Mouse (Mus musculus) forebrain, embryonic 16.5 days (tissue): ENCODE measurements at regions not wholly inside any gene's neighbourhood (a gene's known extent, or its start where the extent isn't known, plus 50 kb on each side); places are given as distances from the start of the nearest gene placed in this dataset. TPM values are rescaled to one million over a fixed set of nuclear protein-coding genes. Genes with fewer than 3 reads are reported as not detected.
A peak's percentile ranks its signal among the peaks of the same experiment; 100 is the strongest.

Experiments
- ATAC-seq: fragments of 200-750 bp; cut with Nextera tagmentation; 2 replicates; pipeline ENCODE4 v1.8.0; 2017; ENCODE audit warnings: mild to moderate bottlenecking, moderate library complexity
- H3K27ac ChIP-seq: fragments of 300-500 bp; sonication (generic); 2 replicates; pipeline ENCODE4 v1.5.1; 2014; ENCODE audit warnings: low read length, control low read depth
- H3K27me3 ChIP-seq: fragments of 300-500 bp; sonication (generic); replicated peaks from 2 replicates; pipeline ENCODE4 v1.6.1; 2014; ENCODE audit warnings: low read length; ENCODE audit not compliant: control insufficient read depth, insufficient read depth
- H3K36me3 ChIP-seq: fragments of 300-500 bp; sonication (generic); 2 replicates; pipeline ENCODE4 v1.6.1; 2014; ENCODE audit not compliant: control insufficient read depth, insufficient read depth
- H3K4me1 ChIP-seq: fragments of 300-500 bp; sonication (generic); replicated peaks from 2 replicates; pipeline ENCODE4 v1.6.1; 2014; ENCODE audit warnings: low read length; ENCODE audit not compliant: control insufficient read depth, insufficient read depth
- H3K4me2 ChIP-seq: fragments of 300-500 bp; sonication (generic); 2 replicates; pipeline ENCODE4 v1.6.1; 2014; ENCODE audit warnings: mild to moderate bottlenecking, low read length, control low read depth
- H3K4me3 ChIP-seq: fragments of 300-500 bp; sonication (generic); replicated peaks from 2 replicates; pipeline ENCODE4 v1.5.1; 2014; ENCODE audit warnings: mild to moderate bottlenecking, low read length, control low read depth
- H3K9ac ChIP-seq: fragments of 300-500 bp; sonication (generic); replicated peaks from 2 replicates; pipeline ENCODE4 v1.6.1; 2014; ENCODE audit warnings: low read depth, low read length, control low read depth
- H3K9me3 ChIP-seq: fragments of 300-500 bp; sonication (generic); 2 replicates; pipeline ENCODE4 v1.6.1; 2016; ENCODE audit warnings: low read length; ENCODE audit not compliant: control insufficient read depth
- WGBS: fragments of 180-500 bp; shearing (Covaris S2); extraction: QIAGEN DNeasy Blood & Tissue Kit; methylation state at CpG from one replicate; pipeline ENCODE4 v1.1.7; 2014; 5-methylcytosine and 5-hydroxymethylcytosine counted together
- microRNA-seq: library from miRNA; unstranded; fragments of <30 nt; microRNA quantifications from one replicate; pipeline ENCODE4, GENCODE M21; 2017

- Histone ChIP-seq H3K9me3 (no peaks in the 10 kb centered on the region), H3K4me1 (no peaks in the 10 kb centered on the region), H3K4me3 (no peak overlapping the region), H3K4me2 (no peak overlapping the region), H3K27ac (no peak overlapping the region), H3K27me3 (no peaks in the 10 kb centered on the region), H3K36me3 (no peaks in the 10 kb centered on the region), H3K9ac (no peak overlapping the region)
- 96% methylated on average over 7 of the region's 7 CpGs for WGBS
- ATAC-seq, result no peak
Measured at GRCm38 (mm10) chr14:100351004-100351403, 66.5 kb upstream of the Klf12 start.

DNA sequence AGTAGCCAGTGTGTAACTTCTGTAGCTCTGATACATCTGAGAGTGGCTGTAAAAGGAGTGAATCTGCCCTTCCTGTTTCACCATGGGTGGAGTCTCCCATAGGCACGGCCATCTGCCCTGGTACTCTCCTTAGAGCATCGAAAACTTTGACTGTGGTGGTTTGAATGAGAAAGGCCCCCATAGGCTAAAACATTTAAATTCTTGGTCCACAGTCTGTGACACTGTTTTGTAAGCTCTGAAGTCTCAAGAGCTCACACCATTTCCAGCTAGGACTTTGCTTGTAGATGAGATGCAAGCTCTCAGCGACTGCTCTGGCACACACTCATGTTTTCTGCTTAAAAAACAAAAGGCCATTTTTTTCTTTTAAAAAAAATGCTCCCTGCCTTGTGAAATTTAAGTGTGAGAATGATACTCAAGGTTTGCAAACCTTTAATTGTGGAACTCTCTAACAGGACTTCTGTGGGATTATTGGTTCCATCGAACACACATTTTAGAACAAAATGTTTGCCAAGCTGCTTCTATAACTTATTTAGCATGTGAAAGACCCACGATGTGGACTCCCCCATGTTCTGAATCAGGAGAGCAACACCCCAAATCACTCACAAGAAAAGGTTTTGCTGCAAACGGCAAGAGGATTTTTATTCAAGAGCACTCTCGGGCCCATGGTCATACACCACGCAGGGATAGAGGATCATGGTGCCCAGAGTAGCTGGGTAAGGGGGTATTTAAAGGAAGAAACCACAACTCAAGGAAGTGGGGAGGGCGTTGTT, 65.7 kb upstream of the Klf12 start:
- H3K9ac ChIP-seq, result no peak overlapping the region
- H3K27me3 ChIP-seq, result no peaks in the 10 kb centered on the region
- H3K4me2 ChIP-seq, result no peak overlapping the region
- ATAC-seq, result no peak
- 67% methylated on average over 9 of the region's 9 CpGs for WGBS
- H3K36me3 ChIP-seq, result no peaks in the 10 kb centered on the region
- no peak overlapping the region for H3K27ac ChIP-seq
- H3K9me3 ChIP-seq, result no peaks in the 10 kb centered on the region
- no peak overlapping the region for H3K4me3 ChIP-seq
- H3K4me1 ChIP-seq, result no peaks in the 10 kb centered on the region

GRCm38 (mm10) chr14:100348336-100349164, 64.1 kb upstream of the Klf12 start:
- Histone ChIP-seq H3K4me1 (no peaks in the 10 kb centered on the region), H3K36me3 (no peaks in the 10 kb centered on the region), H3K9me3 (no peaks in the 10 kb centered on the region), H3K27me3 (no peaks in the 10 kb centered on the region), H3K27ac (no peak overlapping the region), H3K4me2 (no peak overlapping the region), H3K4me3 (no peak overlapping the region), H3K9ac (no peak overlapping the region)
- ATAC-seq, result peak; percentile 87
- 56% methylated on average over 4 of the region's 4 CpGs for whole genome bisulfite sequencing

- Histone ChIP-seq H3K27me3 (no peaks in the 10 kb centered on the region), H3K9me3 (no peaks in the 10 kb centered on the region), H3K4me1 (no peaks in the 10 kb centered on the region), H3K4me2 (no peak overlapping the region), H3K4me3 (no peak overlapping the region), H3K36me3 (no peaks in the 10 kb centered on the region), H3K27ac (no peak overlapping the region), H3K9ac (no peak overlapping the region)
- 88% methylated on average over 4 of the region's 4 CpGs for WGBS
- no peak for ATAC-seq
Measured at GRCm38 (mm10) chr14:100336926-100337325, 52.4 kb upstream of the Klf12 start.

Small RNAs in the stretch of these regions (microRNA-seq; reads per million reads assigned to microRNA genes)
- gene Gm22401, result not detected
